Mouse (Mus musculus) lung, postnatal 36 days (tissue): Measurements from ENCODE around the gene Plekha5.
A peak's percentile ranks its signal among the peaks of the same experiment; 100 is the strongest.
"Not testable (repeated sequence)": the region's sequence is repeated elsewhere in the genome, so short reads cannot be mapped to it uniquely, and the experiment has no call there.

Source experiments
- DNase-seq: peaks from one replicate; pipeline ENCODE4 v3.0.0; 2022; ENCODE audit warnings: mixed read lengths

Gene Plekha5

DNA sequence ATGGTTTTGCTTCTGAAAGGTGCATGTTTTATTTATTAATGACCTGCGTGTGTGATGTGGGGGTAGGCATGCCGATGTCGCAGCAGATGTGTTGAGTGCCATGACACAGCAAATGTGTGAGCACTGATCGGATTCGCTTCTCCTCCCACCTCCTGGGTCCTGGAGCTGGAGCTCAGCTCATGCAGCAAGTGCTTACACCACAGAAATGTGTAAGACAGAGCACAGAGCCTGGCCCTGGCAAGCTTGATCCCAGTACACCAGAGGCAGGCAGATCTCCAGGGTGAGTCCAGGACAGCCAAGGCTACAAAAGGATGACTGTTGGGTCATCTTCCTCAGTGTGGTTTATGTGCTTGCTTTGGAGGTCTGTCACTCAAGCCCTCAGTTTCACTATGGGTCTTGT, 109.8 kb downstream of the Plekha5 start:
- no peak for DNase-seq

DNA sequence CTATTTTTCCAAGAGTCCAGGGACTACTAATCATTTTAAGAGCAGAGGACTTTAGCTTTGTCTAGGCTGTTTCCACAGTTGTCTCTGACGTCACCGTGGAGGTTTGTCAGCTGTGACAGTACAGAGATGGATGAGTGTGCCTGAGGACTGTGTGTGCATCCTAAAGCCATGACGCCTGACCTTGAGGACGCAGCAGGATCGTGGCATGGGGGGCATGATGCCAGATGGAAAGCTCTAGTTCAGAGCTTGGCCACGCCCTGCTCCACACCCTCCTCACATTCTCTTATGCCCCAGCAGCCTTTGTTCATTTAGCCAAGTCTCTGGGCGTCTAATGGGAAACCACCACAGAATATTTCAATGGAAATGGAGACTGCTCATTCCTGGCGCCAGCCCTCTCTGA, 111.7 kb downstream of the Plekha5 start:
- no peak for DNase-seq

DNA sequence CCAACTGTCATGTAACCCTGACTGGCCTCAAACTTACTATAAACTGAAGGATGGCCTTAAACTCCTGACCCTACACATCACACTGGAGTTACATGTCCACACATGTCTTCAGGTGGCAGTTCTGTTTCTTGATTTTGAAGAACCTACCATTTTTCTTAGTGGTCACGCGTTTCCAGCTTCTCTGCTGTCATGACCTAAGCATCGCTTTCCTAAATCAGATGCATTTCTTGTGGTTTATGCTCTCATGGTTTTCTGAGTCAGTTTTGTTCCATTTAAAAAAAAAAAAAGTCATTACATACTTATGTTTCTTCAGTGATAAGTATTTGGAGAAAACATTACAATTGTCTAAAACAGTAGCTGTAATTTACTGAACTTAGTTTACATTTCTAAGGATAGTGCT, 118.1 kb downstream of the Plekha5 start:
- no peak for DNase-seq

DNA sequence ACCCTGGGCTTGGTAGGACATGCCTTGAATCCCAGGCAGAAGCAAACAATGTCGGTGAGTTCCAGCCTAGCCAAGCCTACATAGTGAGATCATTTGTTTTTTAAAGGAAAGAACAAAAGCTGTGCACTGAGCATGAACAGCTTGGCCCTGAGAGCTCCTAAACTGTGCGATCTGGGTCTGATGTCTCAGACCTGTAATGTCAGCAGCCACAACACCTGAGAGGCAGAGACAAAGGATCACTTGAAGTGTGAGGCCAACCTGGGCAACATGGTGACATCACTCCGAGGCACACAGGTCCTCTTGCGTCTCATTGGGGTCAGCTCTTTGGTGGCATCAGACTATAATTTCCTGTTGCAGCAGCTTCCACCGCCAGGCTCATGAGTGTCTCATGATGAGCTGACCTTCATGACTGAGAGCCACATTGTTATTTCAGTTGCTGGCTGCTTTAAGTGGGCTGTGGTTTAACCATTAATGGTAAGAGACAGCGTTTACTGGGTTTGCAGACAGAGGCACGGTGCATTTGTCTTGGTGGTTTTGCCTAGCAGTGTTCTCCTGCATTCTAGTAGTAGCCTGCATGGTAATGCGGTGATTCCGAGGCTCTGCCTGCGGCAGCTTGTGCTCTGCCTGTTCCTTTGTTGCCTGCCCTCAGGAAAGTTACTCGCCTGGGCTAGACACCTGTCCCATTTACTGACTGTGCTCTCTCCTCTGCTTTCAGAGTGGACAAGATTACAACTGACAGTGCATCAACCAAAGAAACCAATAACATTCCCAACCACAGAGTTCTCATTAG, 119.3 kb downstream of the Plekha5 start:
- DNase-seq: no peak

DNA sequence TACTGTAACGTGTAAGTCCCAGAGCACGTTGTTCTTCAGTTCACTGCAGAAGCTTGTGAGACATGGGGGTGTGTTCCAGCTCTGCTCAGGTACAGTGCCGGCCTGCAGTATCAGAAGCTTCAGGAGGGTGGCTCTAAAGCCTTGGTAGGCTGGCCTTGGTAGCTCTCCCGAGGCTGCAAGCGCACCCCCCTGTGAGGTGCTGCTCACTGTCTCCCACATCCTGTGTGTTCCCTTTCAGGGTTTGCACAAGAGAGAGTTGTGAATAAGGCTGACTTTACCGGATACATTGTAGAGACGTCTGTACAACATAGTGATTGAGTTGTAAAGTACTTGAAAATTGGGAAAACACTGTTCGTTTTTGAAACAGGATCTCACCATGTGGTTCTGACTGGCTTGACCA, 122.2 kb downstream of the Plekha5 start:
- no peak for DNase-seq

DNA sequence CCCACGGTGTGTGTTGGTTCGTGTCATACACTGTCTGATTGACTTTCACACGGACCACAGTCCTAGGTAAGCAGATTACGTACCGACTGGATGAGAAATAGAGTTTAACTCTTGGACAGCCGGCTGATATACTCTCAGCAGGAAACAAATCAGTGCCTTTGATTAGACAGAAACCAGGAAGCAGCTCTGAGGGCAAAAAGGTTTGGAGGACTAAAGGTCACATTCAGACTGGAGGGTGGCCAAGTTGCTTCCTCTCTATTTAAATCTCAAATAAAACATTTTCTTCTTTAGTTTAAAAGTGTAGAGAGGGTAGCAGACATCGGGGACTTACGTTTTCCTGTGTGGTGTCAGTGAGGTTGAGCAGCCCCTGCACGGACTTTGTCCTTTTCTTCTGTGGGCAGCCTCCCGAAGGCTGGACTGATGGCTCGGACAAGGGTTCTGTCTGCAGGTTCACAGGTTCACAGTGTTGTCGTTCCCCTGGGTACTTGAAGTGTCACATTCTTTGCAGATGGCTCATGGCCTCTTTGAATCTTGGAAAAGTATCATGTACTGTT, 122.9 kb downstream of the Plekha5 start:
- DNase-seq: no peak

DNA sequence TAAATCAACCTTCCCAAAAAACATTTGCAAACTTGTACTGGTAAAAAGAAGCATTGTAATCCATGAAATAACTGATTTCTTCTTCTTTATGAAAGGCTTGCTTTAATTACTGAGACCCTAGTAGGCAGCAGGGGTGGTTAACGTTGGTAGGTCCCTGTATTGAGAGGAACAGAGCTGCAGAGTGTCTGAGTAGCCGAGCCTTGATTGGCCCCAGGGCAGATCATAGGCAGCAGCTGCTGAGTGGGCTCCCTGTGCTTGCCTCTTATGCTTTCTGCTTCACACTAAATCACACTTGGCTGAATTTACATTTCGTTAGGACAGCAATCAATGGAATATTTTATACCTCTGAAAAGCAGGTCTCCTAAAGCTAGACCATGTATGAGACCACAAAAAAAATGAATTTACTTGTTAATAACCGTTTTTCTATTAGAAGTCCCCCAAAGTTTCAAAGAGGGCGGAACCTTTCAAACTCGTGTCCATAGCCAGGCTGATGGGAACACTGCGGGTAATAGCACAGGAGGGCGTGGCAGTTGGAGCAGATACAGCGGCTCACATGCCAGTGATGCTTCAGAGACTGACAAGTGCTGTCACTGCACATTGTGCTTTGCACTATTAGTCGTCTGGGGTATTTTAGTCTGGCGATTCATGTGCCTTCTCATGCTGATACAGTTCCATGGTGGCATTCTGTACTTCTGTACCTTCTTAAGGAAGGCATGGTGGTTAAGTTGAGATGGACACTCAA, 123.5 kb downstream of the Plekha5 start:
- no peak for DNase-seq

DNA sequence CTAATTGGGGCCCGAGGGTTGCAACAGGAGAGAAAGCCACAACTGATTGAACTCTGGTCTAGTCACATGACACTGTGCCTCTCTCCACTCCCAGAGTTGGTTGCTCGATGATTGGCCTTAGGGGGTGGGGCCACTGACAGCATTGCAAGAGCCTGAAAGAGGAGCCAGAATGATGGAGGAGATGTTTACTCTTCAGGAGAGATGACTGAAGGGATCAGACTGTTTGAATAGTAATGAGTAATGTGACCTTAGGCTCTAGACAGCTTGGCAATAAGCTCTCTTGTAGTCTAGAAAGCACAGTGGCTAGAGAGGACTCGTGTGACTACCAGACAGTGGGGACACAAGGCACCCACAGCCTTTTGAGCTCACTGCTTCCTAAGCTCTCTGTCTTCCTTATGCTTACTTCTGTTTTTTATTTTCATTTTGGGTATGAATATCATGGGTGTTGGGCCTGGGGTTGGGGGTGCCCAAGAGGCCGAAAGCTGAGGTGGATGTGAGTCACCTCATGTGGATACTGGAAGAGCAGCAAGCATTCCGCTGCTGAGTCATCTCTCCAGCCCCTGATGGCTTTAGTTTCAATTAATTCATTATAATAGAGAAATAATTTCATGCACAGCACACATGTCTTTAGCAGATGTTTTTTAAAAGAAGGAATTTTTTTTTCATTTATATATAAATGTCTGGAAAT, 124.4 kb downstream of the Plekha5 start:
- DNase-seq: peak; percentile 49

DNA sequence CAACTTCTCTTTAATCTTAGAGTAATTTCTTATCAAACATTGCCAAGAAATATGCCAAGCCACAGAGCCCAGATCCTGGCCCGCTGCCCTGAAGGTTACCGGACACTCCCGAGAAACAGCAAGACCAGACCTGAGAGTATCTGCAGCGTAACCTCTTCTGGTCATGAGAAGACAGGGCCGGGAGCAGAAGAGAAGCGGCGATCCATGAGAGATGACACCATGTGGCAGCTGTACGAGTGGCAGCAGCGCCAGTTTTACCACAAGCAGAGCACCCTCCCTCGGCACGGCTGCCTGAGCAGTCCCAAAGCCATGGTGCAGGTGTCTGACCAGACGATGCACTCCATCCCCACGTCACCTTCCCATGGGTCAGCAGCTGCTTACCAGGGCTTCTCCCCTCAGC, 126.9 kb downstream of the Plekha5 start:
- DNase-seq: no peak

DNA sequence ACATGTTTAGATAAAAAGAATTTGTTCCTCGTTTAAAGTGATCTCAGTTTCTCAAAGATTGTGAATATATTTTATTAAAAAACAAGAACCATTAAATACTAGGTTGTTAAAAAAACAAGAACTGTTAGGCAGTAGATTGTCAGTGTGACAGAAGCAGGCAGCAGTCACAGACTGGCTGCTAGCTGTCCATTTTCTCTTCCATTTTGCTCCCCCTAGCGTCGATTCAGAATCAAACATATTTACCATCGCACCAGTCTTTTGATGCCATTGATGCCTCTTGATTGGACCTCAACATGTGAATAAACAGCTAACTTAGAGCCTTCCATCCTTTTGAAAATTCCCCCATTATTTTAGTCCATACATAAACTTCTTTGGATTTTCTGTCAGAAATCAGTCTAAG, 130.4 kb downstream of the Plekha5 start:
- DNase-seq: no peak

DNA sequence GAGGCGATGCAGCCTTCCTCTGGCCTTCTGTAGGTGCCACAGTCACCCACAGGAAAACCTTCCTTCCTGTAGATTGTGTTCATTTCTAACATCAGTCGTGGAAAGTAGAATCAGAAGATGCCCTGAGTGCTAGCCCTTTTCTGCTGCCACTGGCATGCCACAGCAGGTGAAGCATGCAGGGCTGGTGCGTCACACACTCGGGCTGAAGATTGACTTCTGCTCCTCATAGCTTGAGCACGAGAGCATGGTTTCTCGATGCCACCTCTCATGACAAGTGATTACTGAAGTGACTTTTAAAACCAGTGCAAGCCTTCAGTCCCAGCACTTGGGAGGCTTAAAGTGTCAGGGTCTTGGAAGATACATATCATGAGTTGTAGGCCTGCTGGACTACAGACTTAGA, 135.6 kb downstream of the Plekha5 start:
- peak; percentile 73 for DNase-seq

DNA sequence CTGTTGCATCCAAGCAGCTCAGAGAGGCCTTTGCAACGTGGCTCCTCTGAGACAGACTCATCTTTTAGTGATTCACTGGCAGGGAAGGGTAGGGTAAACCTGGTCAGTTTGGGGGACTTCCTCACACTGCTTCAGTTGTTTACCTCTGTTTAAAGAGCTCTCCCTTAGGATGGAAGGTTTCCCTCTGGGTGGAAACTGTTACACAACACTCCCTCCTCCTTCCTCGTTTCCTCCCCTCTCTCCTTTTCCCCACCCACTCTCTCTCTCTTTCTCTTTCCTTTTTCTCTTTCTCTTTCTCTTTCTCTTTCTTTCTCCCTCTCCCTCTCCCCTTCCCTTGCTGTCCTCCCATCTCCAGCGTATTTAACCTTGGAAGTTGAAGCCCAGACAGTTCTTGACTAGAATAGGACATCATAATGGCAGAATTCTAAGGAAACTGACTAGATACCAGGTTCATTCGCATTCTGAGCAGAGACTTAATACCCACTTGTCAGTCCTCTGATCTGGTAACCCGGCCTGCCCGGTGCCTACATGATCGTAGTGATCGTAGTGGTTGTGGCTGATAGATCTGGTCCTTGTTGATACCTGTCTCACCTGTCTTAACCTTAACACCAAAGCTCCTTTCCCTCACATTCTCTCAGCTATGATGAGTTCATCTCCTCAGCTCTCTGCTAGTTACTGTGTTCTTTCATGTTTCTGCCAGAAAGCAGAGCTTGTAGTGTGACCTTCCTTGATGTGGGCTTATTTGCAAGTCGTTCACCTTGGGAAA, 137.5 kb downstream of the Plekha5 start:
- DNase-seq: peak; percentile 36

DNA sequence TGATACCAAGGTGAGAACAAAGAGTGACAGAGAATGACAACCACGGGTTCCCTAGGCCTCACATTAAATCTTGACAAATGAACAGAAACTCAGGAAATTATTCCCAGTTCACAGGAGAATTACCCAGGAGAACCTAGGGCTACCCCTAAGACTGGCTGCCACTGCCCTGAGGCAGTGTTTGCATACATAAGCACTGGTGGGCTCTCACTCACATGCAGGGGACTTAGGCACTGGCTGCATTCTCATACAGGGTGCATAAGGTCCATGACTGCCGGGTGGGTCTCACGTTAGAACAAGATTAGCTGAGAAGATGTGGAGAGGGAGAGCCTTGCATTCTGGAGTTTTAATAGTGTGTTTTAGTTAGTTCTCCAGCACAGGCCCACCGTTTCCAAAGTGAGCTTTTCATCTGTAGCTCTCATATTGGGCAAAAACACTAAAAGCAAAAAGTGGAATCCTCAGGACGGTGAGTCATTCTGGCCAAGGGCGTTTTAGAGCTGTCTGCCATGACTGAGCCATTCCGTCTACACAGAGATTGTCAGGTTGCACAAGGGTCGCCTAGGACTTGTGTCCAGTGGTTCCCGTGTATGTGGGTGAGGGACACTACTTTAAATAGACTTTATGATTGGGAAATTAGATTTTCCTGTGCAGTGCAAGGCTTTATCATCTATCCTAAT, 138.2 kb downstream of the Plekha5 start:
- no peak for DNase-seq

DNA sequence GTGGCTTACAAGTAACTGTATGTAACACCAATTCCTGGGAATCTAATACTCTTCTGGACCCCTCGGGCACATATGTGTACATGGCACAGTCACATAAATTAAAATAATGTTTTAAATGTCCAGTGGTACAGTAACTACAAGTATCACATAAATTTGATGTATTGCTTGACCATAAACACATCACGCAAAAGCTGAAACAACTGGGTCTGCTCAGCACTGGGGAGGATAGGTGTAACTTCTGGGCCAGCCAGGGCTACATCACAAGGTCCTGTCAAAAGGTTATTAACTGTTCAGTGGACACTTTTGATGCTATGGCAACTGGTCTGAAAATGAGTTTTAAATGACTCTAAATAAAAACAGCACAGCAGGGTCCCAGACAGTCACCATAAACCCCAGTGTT, 143.3 kb downstream of the Plekha5 start:
- DNase-seq: no peak

DNA sequence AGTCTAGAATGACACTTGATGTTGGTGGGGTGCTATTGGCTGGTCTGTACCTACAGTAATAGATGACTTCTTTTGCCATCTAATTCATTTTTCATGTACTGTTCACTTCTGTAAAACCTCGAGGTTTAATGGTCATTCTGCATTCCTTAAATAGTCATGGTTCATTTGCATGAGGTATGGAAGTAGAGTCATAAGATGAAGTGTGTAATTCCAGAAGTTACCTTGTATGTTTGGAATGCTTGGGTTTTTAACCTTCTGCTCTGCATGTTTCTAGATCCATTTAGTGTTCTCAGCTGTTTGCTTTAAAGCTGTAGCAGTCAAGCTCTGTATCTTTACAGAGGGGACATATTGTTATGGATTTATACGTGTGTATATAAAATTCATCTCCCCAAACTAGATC, 144.0 kb downstream of the Plekha5 start:
- no peak for DNase-seq

DNA sequence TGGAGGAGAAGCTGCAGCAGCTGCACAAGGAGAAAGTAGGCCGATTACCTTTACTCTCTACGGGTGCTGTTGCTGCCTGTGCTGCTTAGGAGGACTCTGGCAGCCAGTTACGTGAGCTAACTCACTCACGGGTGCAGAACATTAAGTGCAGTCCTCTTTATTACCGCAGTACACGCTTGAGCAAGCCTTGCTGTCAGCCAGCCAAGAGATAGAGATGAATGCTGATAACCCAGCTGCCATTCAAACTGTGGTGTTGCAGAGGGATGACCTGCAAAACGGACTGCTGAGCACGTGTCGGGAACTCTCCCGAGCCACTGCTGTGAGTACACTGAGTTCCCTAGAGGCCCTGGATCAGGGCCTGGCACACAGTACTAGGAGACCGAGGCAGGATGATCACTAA, 146.3 kb downstream of the Plekha5 start:
- peak; percentile 71 for DNase-seq

DNA sequence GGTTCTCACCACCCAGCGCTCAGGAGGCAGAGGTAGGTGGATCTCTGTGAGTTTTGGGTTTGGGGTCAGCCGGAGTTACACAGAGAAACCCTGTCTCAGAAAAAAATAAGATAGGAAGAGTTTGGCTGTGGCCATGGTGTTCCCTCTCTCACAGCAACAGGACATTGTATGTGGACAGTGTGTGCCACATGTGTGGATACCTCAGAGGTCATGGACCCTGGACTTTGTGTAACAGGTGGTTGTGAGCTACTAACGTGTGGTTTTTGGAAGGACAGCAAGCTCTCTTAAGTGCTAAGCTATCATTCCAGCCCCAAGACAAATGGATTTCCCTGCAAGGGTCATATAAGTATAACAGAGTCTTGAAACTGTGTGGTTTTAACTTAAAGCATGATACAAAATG, 151.1 kb downstream of the Plekha5 start:
- DNase-seq: no peak

DNA sequence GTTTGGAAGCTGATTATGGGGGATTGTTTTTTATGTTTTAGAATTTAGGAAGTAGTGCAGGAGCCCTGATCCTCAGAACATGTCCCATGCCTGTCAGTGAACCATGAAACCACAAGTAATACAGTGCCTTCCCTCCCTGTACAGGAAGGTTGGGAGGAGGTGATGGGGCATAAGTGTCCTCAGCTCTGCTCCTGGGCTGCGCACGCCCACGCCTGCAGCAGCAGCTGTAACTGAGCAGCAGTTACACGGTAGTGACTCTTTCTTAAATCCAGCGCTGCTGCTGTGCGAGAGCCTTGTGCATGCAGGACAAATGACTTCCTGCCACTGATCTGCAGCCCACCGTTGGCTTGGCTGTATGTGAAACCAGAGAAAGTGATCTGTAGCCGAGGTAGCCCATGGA, 152.3 kb downstream of the Plekha5 start:
- DNase-seq: no peak

DNA sequence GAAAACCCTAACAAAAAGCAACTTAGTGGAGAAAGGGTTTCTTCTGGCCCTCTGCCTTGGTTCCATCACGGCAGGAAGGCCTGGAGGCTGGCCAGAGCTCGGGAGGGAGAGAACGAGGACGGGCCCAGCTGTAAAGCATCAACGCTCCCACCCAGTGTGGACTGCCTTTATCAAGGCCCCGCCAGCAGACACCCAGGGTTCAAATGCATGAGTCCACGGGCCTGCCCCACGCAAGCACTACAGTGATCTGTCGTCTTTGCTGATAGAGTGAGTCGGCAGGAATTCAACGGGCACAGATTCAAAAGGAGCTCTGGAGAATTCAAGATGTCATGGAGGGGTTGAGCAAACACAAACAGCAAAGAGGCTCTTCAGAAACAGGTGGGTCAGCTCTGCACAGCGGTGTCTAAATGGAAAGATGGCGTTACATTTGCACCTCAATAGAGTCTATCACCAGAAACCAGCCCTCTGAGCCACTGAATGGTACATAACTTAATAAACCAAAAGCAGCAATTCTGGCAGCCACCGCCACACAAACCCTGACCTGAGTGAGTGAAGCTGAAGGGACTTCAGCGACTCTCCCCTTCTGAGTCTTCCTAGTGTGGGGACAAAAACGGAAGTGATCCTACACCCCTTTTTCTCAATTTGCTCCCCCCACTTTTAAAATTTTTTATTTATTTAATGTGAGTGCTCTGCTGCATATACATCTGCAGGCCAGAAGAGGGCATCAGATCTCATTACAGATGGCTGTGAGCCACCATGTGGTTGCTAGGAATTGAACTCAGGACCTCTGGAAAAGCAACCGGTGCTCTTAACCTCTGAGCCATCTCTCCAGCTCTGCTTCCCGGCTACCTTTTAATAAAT, 153.3 kb downstream of the Plekha5 start:
- peak; percentile 50 for DNase-seq

DNA sequence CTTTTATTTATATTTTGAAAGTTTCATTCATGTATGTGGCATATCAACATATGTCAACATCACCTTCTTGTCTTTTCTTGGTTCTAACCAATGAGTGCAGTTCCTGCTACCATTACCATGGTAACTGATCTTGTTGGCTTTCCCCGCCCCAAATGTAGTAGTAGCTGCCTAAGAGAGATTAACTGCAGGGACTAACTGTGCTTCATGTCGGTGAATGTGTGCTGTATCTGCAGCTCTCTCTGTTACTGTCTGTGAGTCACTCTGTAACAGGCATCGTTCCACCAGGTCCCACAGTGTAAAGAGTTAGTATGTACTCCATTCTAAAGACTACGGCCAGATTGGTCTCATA, 153.9 kb downstream of the Plekha5 start:
- no peak for DNase-seq

DNA sequence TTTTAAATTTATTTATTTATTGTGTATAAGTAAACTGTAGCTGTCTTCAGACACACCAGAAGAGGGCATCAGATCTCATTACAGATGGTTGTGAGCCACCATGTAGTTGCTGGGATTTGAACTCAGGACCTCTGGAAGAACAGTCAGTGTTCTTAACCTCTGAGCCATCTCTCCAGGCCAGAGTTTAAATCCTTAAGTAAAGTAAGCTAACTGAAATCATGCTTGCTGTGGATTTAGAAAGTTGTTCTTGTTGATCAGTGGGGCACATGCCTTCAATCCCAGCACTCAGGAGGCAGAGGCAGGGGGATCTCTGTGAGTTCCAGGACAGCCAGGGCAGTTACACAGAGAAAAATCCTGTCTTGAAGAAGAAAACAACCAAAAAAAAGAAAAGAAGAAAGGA, 155.1 kb downstream of the Plekha5 start:
- not testable (repeated sequence) for DNase-seq
